ENCODE assay signal across 8 mouse cellular contexts in the genomic region with DNA sequence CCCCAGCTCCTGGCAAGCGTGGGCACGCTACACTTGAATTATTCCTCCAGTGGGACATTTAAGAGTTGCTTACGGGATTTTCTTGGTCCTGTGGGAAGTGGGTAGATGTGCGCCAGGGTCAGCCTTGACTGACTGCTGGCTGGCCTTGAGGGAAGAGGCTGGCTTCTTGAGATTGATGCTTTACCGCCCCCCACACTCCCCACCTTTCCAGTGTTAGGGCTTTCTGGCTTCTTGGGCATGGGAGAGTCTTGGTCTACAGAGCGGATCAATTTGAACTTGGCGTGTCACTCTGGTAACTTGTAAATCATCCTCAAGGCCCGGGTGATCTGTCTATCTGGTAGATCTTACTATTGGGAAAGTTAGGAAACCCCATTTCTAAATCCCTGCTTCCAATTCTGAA. TPM values are rescaled to one million over a fixed set of nuclear protein-coding genes. Genes with fewer than 3 reads are reported as not detected.
DNase-seq lines count a peak whose midpoint lies in the region; ATAC-seq lines count a peak whose summit lies in the region.

No protein-coding gene starts in this region.

- no peaks in the 10 kb centered on the region for H3K9me3 ChIP-seq in heart, embryonic 11.5 days (replicated peaks; ENCODE audit: control insufficient read depth, low read length)
- no peaks in the 10 kb centered on the region for H3K9me3 ChIP-seq in forebrain, embryonic 14.5 days (replicated peaks; ENCODE audit: control insufficient read depth, low read length)
- no peaks in the 10 kb centered on the region for H3K9me3 ChIP-seq in liver, embryonic 16.5 days (replicated peaks; ENCODE audit: control insufficient read depth, low read length)

- WGBS in heart, embryonic 11.5 days (ENCODE audit: insufficient replicate concordance), result 75% methylated on average over 8 of the region's 8 CpGs
- 89% methylated on average over 8 of the region's 8 CpGs for WGBS in forebrain, embryonic 14.5 days
- WGBS in liver, embryonic 16.5 days (ENCODE audit: insufficient replicate concordance), result 80% methylated on average over 8 of the region's 8 CpGs

- no peak for ATAC-seq in heart, embryonic 11.5 days (replicated peaks; ENCODE audit: insufficient number of reproducible peaks, low FRiP score, low TSS enrichment)
- ATAC-seq in forebrain, embryonic 14.5 days, result no peak
- ATAC-seq in liver, embryonic 16.5 days (ENCODE audit: low read depth), result no peak
- ATAC-seq in CD4-positive, CD25-positive, alpha-beta regulatory T cell, adult 4 months, result no peak

- H3K9ac ChIP-seq in heart, embryonic 11.5 days (ENCODE audit: low read depth, low read length), result 0 out of 2 replicates have a peak overlapping the region, but pooled peaks have one; percentile 24
- H3K9ac ChIP-seq in forebrain, embryonic 14.5 days (ENCODE audit: low read length), result no peak overlapping the region
- peak overlapping the region; percentile 99 for H3K9ac ChIP-seq in liver, embryonic 16.5 days (ENCODE audit: low read depth, low read length)

- no peak for DNase-seq in heart, adult 9 months (ENCODE audit: low spot score in 2 of 2)
- peak; percentile 40 for DNase-seq in adrenal gland, adult 8-10 months
- no peak for DNase-seq in forebrain, embryonic 14.5 days (ENCODE audit: low spot score)
- no peak for DNase-seq in embryo, embryonic 10.5 days (ENCODE audit: low spot score)
- DNase-seq in gastrocnemius, postnatal 25 days, result no peak

- H3K27ac ChIP-seq in heart, embryonic 11.5 days (ENCODE audit: low read depth, low read length), result no peak overlapping the region
- H3K27ac ChIP-seq in forebrain, embryonic 14.5 days (ENCODE audit: low read depth, low read length), result no peak overlapping the region
- no peak overlapping the region for H3K27ac ChIP-seq in liver, embryonic 16.5 days (ENCODE audit: low read length)

- H3K4me2 ChIP-seq in heart, embryonic 11.5 days, result peak overlapping the region; percentile 96
- H3K4me2 ChIP-seq in forebrain, embryonic 14.5 days (ENCODE audit: low read length), result peak overlapping the region; percentile 85; the same call in 1 of the 2 replicates
- peak overlapping the region; percentile 94 for H3K4me2 ChIP-seq in liver, embryonic 16.5 days (ENCODE audit: low read depth, low read length)

- H3K36me3 ChIP-seq in heart, embryonic 11.5 days (ENCODE audit: control insufficient read depth, insufficient read depth, low read length), result no peaks in the 10 kb centered on the region
- no peaks in the 10 kb centered on the region for H3K36me3 ChIP-seq in forebrain, embryonic 14.5 days (ENCODE audit: control insufficient read depth, insufficient read depth, low read length)
- peaks cover 5% of the 10 kb centered on the region for H3K36me3 ChIP-seq in liver, embryonic 16.5 days (ENCODE audit: control insufficient read depth, insufficient read depth)

- H3K27me3 ChIP-seq in heart, embryonic 11.5 days (ENCODE audit: control insufficient read depth, insufficient read depth, low read length), result no peaks in the 10 kb centered on the region
- no peaks in the 10 kb centered on the region for H3K27me3 ChIP-seq in forebrain, embryonic 14.5 days (replicated peaks; ENCODE audit: control insufficient read depth, insufficient read depth, low read length)
- no peaks in the 10 kb centered on the region; the same call in 1 of the 2 replicates for H3K27me3 ChIP-seq in liver, embryonic 16.5 days (ENCODE audit: control insufficient read depth, insufficient read depth, low read depth, low read length)

- H3K4me1 ChIP-seq in heart, embryonic 11.5 days (ENCODE audit: control insufficient read depth, insufficient read depth, low read length), result peaks cover 26% of the 10 kb centered on the region
- H3K4me1 ChIP-seq in forebrain, embryonic 14.5 days (ENCODE audit: control insufficient read depth, insufficient read depth, low read length), result peaks cover 14% of the 10 kb centered on the region; the same call in 1 of the 2 replicates
- peaks cover 60% of the 10 kb centered on the region for H3K4me1 ChIP-seq in liver, embryonic 16.5 days (ENCODE audit: control insufficient read depth, low read depth, low read length)

- peak overlapping the region; percentile 76; the same call in 1 of the 2 replicates for H3K4me3 ChIP-seq in heart, embryonic 11.5 days (ENCODE audit: low read depth, low read length)
- H3K4me3 ChIP-seq in forebrain, embryonic 14.5 days (ENCODE audit: low read depth, low read length), result no peak overlapping the region
- peak overlapping the region; percentile 95 for H3K4me3 ChIP-seq in liver, embryonic 16.5 days (ENCODE audit: low read depth, low read length)

RNA-seq across cellular contexts. Expression of gene Galnt10, which starts 1.7 kb away (rescaled TPM):
- 7.1 and 10.6 TPM in 2 replicates for polyA plus RNA-seq in heart, embryonic 11.5 days (2014; fragmentation: Nextera tagmentation; extraction: Ambion mirVana)
- total RNA-seq in adrenal gland, adult 8-10 months (2022), result 10 to 100 TPM; 55.7 to 76.3 (median 61.3) TPM
- polyA plus RNA-seq in forebrain, embryonic 14.5 days (2014; fragmentation: Nextera tagmentation; extraction: Ambion mirVana), result 6.1 and 7.1 TPM in 2 replicates
- 24.1 and 26.3 TPM in 2 replicates for polyA plus RNA-seq in liver, embryonic 16.5 days (2015; fragmentation: Nextera tagmentation; extraction: Ambion mirVana)
- total RNA-seq in gastrocnemius, postnatal 25 days (2021), result 1 to 10 TPM; 6.0 to 7.5 TPM
- polyA plus RNA-seq in CD4-positive, CD25-positive, alpha-beta regulatory T cell, adult 4 months (2017; shearing (Covaris generic)), result 1 to 10 TPM; 7.4 to 8.3 TPM
